Mouse (Mus musculus) thymus, adult 2 months (tissue): ENCODE measurements around the gene Otud4.

Source experiments
- CTCF ChIP-seq: fragments of 200-500 bp; IDR thresholded peaks from 2 replicates; pipeline ENCODE4 v1.5.1; 2012; ENCODE audit warnings: mild to moderate bottlenecking, control low read depth, low read length, moderate library complexity, borderline replicate concordance; ENCODE audit not compliant: control insufficient read depth, poor library complexity, insufficient read depth; ENCODE audit errors: extremely low read depth
- POLR2A ChIP-seq: fragments of 200-500 bp; IDR thresholded peaks from 2 replicates; pipeline ENCODE4 v1.6.1; 2012; ENCODE audit warnings: mild to moderate bottlenecking, low read length, control low read depth, moderate library complexity; ENCODE audit not compliant: control insufficient read depth, poor library complexity, insufficient read depth; ENCODE audit errors: extremely low read depth

DNA sequence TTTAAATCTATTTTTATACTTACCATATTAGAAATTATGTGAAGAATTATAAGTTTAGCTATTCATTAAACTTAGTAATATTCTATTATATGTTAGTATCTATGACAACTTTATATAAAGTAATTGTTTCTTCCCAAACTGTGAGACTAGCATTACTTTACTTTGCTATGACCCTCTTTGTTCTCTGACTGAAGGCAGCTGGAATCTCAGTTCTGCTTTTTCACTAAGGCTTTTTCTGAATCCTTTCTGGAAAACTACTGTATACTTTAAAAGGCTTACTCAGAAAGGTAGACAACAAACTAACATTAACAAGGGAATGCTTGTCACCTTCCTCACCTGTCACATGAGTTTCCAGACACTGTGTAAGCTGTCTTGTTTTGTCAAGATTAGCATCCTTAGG, 83.9 kb downstream of the Otud4 start:
- TF ChIP-seq CTCF (no peak), POLR2A (no peak)
